Mouse (Mus musculus): ENCODE data around the gene Olig3.

Gene Olig3

DNA sequence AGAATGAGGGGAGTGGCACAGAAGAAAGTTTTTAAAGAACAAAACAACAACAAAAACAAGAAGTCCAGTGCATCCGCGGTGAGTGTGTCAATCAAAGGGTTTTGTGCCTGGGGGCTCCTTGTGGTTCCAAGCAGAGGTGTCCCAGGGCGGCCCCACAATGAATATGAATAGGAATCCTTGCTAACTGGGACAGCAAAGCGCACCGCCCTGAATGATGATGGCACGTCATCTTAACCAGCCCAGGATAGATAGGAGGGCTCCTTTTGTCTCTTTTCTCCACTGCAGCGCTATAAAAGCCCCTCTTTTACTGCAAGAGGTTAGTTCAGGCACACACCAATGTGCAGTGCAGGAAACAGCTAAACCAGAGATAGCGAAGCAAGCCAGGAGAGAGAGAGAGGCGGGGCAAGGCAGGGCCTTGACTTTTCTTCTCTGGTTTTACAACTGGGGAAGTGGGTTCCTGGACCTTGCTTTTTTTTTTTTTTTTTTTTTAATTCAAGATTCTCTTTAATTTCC is at the start of gene Olig3:
Gene Olig3 (plus strand): TSS at position 463 of the 513 bp plus-strand sequence.
- DNase-seq = peak; percentile 56 to 70

DNA sequence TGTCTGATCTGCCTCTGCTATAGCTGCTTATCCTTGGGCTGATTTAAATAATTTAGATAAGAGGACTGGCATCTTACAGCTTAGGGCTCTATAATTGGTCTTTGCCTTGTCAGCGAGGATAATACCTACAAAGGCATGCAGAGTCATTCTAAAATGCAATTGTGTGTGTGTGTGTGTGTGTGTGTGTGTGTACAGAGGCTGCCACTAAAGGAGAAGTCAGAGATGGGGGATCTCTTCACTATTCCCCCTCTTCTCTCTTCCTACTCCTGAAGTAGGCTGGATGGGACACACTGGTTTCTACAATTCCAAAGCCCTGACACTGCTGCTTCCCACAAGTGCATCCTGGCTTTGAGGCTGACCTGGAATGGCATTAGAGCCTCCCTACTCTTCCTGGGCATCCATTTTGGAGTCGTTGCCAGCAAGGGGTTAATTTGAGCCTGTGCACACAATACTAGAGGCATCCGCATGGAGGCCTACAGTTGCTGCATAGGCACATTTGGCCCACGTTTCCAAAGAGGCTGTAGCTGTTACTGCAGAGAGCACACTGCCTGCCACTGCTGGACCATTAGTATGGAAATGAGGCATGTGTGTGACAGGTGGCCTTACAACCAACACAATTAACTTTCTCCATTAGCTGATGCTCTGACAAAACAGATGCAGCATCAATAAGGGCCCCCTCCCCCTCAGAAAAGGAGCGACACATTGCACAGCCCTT is 46.5 kb upstream of the Olig3 start:
- DNase-seq = no peak

DNA sequence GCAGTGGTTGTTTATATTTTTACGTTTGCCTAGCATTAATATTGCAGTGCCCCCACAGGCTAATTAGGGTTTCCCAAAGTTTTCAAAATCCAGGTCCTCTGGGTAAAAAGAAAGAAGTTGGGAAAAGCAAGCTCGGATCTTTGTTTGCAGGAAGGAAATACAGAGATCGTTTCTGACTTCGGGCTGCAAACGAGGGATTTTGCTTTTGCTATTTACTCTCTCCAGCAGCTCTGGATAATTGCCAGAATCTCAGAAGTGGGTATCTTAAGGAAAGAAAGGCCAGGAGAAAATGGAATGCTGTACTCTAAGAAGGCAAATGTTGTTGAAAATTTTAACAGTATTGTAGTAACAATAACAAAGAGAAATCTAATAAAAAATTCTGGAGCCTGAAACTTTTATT is 45.9 kb upstream of the Olig3 start:
- no peak for DNase-seq

DNA sequence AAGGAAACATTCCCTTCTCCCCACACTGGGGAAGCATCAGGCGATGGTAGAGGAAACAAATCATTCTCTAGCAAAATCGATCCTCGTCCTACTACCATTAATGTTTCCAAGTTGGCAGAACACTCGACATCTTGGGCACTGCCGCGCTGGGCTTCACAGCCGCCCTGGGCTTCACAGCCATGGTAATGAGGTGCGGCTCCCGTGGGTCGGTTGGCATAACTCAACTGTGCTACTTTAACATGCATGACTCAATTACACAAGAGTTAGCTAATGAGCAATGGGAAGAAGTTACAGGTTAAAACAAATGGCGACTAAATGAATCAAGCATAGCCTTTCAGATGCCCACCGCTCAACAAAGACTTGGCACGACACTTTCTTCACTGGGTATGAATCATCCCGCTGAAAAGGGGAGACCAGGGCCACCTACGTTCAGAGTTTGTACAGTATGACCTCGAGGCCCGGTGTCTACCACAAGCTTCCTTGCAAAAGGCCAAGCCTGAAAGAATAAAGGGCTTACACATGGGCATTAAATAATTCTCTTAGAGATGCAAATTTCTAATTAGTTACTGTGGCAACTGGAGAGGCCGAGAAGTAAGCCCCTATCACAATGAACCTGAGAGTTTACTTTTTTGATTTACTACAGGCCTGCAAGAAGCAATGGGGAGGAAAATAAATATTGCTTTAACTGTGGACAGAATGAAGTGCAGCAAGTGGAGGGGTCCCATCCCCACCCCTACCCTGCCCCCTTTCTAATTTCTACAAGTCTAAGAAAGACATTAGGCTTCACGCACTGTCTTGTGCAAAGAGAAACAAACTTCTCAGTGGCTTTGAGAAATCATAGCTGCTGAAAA is 38.1 kb upstream of the Olig3 start:
- DNase-seq = no peak

DNA sequence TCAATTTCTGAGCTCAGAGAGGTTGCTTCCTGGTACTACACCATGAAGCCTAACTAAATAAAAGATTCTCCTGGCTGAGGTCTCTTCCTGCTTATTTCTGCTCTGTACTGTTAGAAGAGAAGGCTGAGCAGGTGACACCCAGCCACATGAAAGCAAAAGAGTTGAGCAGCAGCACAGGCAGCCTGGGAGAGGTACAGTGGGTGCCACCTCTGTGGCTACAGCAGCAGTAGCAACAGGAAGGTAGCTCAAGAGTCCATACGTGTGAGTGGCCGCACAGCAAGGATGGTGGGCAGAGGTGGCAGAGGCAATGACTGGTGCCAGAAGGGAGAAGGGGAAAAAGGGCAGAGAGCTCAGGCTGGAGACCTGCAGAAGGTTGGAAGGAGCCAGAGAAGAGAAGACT is 34.6 kb upstream of the Olig3 start:
- peak; percentile 76 to 87 for DNase-seq

DNA sequence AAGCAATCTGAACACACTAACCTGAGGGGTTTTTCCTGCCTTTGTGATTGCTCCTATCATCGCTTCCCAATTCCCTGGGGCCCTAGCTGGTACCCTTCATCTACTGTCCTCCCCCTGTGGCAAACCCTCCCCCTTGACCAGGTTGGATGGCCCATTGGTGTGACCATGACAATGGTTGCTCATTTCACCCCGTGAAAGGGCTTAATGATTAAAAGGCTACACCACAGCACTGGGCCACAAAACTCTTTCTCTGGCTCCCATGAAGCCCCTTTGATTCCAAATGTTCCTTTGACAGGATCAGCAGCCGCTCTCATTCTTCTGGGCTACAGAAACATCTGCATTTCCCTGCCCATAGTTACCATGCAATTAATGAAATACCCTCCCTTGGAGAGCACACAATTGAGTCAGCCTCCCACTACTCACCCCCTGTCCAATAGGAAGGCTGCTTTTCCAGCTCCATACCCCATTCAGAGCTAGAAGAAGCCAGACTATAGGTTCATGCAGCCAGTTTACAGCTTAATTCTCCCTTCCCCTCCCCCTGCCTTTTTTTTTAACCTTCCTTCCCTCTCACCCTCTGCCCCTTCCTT is 27.0 kb upstream of the Olig3 start:
- no peak for DNase-seq

DNA sequence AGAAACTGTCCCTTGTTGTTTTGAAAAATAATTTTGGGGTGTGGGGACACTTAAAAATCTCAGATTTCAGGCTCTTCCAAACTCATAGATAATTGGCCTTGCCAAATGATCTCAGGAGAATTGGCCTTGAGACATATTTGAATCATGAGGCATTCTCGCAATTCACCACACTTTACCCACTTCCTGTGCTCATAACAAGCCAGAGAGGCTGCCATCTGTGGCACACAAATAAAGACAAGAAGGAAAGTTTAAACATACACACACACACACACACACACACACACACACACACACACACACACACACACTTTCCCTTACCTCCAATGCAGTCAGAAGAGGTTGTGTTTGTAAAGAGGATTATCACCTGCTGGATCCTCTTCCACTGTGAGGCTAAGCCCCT is 22.9 kb upstream of the Olig3 start:
- peak; percentile 32 to 46 for DNase-seq

DNA sequence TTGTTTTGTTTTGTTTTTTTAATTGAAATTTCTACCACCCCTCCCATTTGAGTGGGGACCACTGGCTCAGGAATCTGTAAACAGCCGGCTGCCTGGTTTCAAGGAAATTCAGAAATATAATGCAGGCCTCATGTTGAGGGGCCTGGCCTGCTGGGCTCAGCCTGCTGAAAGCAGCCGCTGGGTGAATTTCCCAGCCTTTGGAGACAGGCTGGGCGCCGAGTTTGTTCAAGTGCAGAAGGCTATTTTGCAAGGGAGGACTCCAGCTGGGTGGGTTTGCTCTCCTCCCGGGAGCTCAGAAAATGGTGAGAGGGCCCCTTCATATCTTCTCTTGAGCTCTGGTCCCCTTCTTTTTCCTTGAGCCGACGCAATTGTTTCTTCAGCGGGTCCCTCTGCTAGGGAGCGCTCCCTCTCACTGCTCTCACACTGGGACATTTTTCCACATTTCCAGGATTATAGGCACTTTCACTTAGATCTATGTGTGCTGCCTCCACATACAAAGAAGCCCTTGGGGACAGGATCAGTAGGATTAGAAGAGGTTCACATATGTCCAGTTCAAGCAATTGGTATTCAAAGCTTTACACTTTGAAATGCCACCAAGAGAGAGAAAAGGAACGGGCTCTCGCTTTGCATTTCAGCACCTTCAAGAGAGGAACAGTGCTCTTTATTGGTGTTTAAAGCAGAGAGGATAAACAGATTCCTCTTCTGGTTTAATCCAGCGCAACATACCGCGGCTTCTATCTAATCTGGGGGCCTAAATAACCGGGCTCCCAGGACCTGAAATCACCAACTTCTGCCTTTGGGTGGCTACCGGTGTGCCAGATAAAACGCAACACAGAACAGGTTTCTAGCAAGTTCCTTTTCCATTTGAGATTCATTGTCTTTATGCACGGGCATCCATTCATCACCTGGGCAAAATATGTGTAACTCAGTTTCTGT is 17.4 kb upstream of the Olig3 start:
- no peak for DNase-seq

DNA sequence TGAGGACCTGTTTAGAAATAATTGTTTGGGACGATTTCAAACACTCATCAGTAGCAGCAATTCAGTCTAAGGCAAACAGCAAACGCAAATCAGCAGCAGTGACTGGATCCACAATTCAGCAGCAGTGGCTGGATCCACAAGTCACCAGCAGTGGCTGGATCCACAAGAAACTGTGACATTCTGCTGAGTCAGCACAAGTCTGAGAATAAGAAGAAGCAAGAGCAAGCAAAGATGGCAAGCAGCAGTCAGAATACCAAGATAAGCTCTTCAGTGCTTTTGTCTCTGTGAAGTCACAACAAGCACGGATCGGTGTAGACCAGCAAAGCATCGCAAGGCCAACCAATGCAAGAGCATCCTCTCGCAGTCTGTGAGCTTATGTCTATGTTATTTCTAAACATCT is 12.3 kb upstream of the Olig3 start:
- DNase-seq = no peak

DNA sequence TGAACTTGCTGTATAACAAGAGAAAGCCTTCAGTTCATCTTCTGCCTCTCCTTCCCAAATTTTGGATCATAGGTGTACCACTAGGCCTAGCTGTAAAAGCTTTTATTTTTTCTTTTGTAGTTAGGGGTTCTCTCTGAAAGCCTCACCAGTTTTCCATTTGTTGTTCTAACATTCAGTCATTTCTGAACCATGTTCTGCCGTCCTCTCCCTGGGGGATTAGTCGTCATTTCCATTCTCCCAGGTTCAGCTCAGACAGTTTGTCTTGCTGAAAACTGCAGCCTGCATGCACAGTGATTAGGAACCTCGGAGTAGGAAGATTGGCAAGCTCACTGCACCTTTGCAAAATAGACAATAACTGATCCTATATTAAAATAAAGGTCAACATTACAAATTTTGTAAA is 7.0 kb upstream of the Olig3 start:
- no peak for DNase-seq

DNA sequence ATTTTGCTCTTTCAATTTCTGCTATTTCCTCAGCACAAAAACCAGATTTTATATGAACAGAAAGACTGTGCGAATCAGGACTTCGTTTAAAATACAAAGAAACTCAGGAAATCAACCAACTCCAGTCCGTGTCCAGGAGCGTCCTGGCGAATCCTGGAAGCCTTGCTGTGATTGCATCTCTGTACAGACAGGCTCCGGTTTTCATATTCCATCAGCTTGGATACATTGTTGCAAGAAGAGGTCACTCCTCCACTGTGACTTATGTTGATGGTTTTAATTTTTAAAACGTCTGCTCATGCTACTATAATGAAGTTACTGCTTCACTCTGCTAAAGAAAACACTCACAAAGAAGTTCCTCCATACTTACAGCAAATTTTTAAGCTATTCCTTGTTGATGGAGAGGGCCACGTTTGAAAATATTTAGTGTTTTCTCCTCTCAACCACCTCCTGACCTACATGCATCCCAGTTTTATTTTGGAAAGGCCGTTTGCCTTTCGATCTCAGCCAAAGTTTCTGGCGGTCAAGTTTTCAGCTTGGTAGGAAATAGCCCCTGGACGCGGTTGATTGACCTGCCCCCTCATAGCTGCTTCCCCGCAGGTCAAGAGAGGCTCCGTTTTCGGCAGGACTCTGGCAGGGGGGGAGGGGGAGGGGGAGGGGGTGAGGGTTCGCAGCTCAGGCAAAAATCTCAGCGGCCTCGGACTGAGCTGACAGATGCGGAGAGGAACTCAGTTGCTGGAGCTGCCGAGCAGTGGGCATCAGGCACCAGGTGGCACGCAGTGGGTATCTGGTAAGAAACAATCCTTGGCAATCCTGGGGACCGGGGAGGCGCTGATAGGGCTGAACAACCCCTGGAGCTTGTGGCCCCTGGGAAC is 4.1 kb upstream of the Olig3 start:
- DNase-seq = no peak

DNA sequence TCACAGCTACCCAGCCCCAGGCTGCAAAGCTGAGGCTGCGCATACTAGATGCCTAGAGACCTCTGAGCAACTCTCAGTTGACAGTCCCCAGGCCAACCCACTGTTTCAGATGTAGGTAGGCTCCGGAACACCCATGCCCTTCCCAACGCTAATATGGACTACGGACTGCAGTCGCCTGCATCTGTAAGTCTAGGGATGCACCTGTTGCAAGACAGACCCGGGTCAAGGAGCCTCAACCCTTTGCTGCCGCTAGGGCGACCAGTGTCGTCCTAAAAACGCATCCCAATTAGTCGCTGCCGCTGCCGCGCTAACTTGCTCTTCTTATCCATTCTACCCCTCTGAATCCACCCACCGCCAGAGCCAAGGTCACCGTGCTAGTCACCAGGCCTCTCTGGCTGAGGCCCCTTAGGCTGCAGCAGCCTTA is 3.4 kb upstream of the Olig3 start:
- peak; percentile 34 to 43 for DNase-seq

DNA sequence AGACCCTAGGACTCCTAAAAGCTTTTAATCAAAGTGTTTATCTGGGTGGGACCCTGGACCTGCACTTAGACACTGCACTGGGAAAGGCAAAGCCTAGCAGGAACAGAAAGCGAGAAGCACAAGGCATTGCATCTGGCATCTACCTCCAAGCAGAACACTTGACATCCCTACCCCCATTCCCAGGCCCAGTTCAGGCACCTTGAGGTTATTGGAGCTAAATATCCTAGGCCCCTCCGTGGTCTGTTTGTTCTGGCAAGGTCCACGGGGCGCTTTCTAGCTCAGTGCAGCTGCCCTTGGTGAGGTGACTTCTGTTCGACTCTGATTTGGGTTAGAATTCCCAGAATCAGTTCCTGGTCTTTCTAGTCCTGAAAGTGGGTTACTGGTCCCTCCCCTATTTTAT is 2.7 kb upstream of the Olig3 start:
- DNase-seq = no peak

DNA sequence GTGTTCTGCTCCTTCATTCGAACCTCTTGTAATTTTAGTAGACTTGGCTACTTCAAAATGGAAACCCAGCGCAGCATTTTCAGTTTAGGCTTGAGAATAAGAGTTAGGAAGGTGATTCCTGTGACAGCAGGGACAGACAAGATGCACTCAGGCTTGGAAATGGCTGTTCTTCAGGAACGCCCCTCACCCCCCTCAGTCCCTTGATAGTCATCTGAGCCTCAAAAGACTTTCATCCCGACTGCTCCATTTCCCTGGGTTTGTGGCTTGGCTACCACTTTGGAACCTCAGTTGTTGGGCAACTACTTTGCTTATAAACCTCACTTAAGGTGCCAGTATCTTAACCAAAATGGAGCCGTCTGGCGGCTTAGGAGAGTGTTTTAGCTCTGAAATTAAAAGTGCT is 2.2 kb upstream of the Olig3 start:
- no peak for DNase-seq

DNA sequence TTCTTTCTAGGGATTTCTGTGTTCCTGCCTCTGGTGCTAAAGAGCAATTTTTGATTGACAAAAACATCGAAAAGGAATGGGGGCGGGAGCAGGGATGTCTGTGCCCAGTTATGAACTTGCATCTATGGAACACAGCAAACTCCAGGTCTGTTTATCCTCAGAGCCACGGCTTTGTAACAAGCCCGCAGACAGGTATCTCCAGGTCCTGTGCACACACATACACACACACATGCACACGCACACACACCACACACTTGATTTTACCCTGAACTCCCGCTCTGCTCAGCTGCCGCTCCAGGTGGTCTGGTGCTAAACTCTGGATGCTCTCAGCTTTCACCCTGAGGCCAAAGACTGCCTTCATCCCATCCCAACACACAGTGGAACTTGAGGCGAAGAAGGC is 1.3 kb upstream of the Olig3 start:
- no peak for DNase-seq

DNA sequence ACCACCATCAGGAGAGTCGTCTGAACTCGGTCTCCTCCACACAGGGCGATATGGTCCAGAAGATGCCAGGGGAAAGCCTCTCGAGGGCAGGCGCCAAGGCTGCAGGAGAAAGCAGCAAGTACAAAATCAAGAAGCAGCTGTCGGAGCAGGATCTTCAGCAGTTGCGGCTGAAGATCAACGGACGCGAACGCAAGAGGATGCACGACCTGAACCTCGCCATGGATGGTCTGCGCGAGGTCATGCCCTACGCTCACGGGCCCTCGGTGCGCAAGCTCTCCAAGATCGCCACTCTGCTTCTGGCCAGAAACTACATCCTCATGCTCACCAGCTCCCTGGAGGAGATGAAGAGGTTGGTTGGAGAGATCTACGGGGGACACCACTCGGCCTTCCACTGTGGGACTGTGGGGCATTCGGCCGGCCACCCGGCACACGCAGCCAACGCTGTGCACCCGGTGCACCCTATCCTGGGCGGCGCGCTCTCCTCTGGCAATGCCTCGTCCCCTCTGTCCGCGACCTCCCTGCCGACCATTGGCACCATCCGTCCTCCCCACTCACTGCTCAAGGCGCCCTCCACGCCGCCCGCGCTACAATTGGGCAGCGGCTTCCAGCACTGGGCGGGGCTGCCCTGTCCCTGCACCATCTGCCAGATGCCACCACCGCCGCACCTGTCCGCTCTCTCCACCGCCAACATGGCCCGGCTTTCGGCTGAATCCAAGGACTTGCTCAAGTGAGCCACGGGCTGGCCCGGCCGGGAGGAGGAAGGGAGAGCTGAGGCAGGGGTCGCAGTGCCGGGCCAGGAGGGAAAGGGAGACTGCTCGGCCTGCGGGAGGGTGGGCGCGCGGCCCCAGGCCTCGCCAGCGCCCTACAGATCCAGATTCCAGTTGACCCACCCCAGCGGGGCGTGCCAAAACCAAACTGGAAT is 648 bp downstream of the Olig3 start:
- DNase-seq = peak; percentile 43 to 52

DNA sequence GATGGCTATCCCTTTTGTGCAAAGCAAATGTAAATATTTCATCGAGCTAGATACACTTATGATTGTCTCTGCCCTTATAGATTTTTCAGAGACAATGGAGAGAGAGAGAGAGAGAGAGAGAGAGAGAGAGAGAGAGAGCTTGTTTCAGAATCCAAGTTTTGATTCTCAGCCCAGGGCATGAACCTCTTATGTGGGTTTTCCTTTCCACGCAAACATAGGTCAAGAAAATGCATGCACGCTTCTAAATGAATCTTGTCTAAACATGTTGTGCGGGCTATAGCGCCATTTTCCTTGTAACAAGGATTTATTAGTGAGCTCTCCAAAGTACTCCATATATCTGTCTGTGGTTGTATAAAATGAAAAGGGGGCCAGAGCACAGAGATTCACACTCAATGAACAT is 1.5 kb downstream of the Olig3 start:
- DNase-seq = no peak

DNA sequence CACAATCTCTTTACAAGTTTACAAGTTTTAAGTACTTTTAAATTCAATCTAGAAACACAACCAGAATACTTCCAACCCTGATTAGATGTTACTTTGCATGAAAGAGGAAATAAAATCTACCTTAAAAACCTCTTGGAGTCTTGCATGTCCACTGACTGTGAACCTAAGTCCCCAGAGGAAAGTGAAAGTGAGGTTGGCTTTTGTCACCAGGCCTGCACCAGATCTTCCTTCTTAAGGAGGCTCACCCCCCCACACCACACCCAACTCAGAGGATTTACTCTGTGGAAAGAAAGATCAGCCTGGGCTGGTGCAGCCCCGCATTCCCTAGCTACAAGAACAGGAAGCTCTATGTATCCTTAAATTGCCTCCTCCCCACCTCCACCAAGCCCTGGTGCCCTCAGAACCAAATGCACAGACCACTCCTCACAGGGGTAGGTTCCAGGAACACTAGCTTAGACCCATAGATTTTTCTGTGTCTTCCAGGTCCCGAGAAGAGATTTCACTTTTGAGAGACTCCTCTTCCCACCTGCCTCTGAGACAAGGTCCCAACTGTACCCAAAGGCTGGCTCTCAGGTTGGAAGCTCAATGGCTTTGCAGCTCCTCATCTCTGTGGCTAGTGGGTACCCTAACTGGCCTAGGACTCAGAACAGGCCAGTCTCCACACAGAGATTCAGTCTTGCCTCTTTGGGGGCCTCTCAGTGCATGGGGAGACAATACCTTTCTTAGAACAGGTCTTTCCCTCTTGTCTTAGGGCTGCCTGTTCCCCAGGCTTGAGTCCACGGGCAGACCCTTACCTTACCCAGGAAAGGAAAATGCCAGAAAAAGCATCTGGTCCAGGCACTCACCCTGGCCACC is 4.3 kb downstream of the Olig3 start:
- DNase-seq = no peak

DNA sequence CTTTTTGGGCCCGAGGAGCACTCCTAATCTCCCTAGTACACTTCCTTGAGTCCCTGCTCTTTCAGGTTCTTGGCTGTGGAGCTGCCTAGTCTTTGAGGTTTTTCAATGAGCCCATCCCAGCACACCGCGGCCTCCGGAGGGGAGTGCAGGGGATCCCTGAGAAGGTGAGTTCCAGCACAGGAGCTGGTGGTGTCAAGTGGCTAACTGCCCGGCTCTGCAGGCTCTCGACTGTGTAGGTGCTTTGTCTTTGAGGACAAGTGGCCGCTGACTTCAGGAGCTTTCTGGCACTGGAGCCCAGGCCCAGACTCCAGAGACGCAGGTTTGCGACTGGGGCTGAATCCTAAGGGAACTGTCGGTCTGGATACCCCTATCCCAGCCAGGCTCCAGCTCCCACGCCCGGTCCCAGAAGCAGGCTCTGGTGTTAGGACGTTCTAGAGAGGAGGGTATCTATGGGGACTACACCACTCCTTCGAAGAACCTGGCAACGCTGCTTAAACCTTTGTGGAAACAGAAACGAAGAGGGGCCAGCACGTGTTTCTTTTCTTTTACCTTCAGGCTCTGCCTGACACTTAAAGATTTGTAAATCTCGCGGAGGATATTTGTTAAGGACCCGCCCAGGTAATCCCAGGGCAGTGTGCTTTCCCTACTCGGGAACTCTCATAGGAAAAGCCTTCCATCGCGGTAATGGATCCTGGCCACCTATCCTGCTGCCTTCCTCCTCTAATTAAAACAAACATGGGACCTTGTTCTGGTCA is 5.4 kb downstream of the Olig3 start:
- DNase-seq = no peak
